Mouse (Mus musculus) CH12.LX (cell line): ENCODE results near the gene Fam20b. TPM values are rescaled to one million over a fixed set of nuclear protein-coding genes. Genes with fewer than 3 reads are reported as not detected.
A peak's percentile ranks its signal among the peaks of the same experiment; 100 is the strongest.

Source experiments
- DNase-seq: peaks from one replicate; pipeline ENCODE4 v3.0.0-alpha.2; 2013; ENCODE audit errors: extremely low read depth
- H3K27ac ChIP-seq: 2 replicates; pipeline ENCODE4 v1.5.1; 2012; ENCODE audit warnings: low read depth, mild to moderate bottlenecking, control low read depth, moderate library complexity; ENCODE audit not compliant: insufficient read depth
- H3K27me3 ChIP-seq: replicated peaks from 2 replicates; pipeline ENCODE3; 2012; ENCODE audit warnings: inconsistent platforms
- H3K36me3 ChIP-seq, 2 experiments: replicated peaks in 1 of 2; 2 replicates each; pipeline versions ENCODE3 to v1.6.1; 2012; ENCODE audit warnings: inconsistent platforms in 1 of 2, low read length in 1 of 2, mild to moderate bottlenecking in 1 of 2, mixed read lengths in 1 of 2, moderate library complexity in 1 of 2; ENCODE audit not compliant: control insufficient read depth in 1 of 2, insufficient read depth in 1 of 2
- H3K4me1 ChIP-seq, 2 experiments: 2 replicates each; pipeline ENCODE4 v1.6.1; 2012; ENCODE audit warnings: inconsistent platforms in 1 of 2, moderate library complexity in 1 of 2; ENCODE audit not compliant: insufficient read depth in 2 of 2, control insufficient read depth in 1 of 2
- H3K4me2 ChIP-seq: 2 replicates; pipeline ENCODE4 v1.6.1; 2012; ENCODE audit warnings: low read depth, mild to moderate bottlenecking, control low read depth; ENCODE audit not compliant: poor library complexity, insufficient read depth, severe bottlenecking
- H3K4me3 ChIP-seq, 3 experiments: fragments of 150-350 bp in 1 of 3; sonication (generic) in 1 of 3; replicated peaks in 1 of 3; 2 replicates each; pipeline versions ENCODE3 to v1.5.1; 2011 to 2012; ENCODE audit warnings: low read depth in 2 of 3, low read length in 2 of 3, mild to moderate bottlenecking in 2 of 3, moderate library complexity in 2 of 3, control low read depth in 1 of 3, improper control_type of control experiment in 1 of 3, inconsistent platforms in 1 of 3, mixed read lengths in 1 of 3; ENCODE audit not compliant: poor library complexity in 1 of 3
- H3K79me2 ChIP-seq: replicated peaks from 2 replicates; pipeline ENCODE4 v1.6.1; 2012; ENCODE audit warnings: mild to moderate bottlenecking, moderate library complexity; ENCODE audit not compliant: control insufficient read depth, poor library complexity, insufficient read depth, severe bottlenecking; ENCODE audit errors: extremely low read depth
- H3K9ac ChIP-seq: 2 replicates; pipeline ENCODE4 v1.6.1; 2012; ENCODE audit warnings: low read depth, mild to moderate bottlenecking, control low read depth, moderate library complexity; ENCODE audit not compliant: insufficient read depth
- H3K9me3 ChIP-seq: replicated peaks from 2 replicates; pipeline ENCODE3; 2012; ENCODE audit warnings: low read length, inconsistent platforms, mixed read lengths
- BHLHE40 ChIP-seq: IDR thresholded peaks from 2 replicates; pipeline ENCODE4 v1.6.1; 2011; ENCODE audit warnings: mild to moderate bottlenecking, low read depth, low read length, improper control_type of control experiment
- CHD1 ChIP-seq: IDR thresholded peaks from 2 replicates; pipeline ENCODE4 v1.6.1; 2012; ENCODE audit warnings: low read depth, low read length, improper control_type of control experiment, inconsistent platforms
- CHD2 ChIP-seq: IDR thresholded peaks from 2 replicates; pipeline ENCODE4 v1.6.1; 2011; ENCODE audit warnings: low read length, improper control_type of control experiment
- CTCF ChIP-seq, 2 experiments: IDR thresholded peaks in 1 of 2; conservative IDR thresholded peaks in 1 of 2; 2 replicates each; pipeline ENCODE4 v1.5.1; 2011 to 2012; ENCODE audit warnings: low read depth in 2 of 2, low read length in 2 of 2, improper control_type of control experiment in 1 of 2, inconsistent platforms in 1 of 2, mild to moderate bottlenecking in 1 of 2, moderate library complexity in 1 of 2
- E2F4 ChIP-seq: IDR thresholded peaks from 2 replicates; pipeline ENCODE4 v1.6.1; 2011; ENCODE audit warnings: low read depth, low read length, improper control_type of control experiment; ENCODE audit not compliant: insufficient replicate concordance
- ELF1 ChIP-seq: IDR thresholded peaks from 2 replicates; pipeline ENCODE4 v1.6.1; 2014; ENCODE audit warnings: low read depth, mild to moderate bottlenecking, inconsistent platforms, low read length, improper control_type of control experiment
- EP300 ChIP-seq: IDR thresholded peaks from 2 replicates; pipeline ENCODE4 v1.6.1; 2011; ENCODE audit warnings: low read length, improper control_type of control experiment
- ETS1 ChIP-seq: conservative IDR thresholded peaks from 2 replicates; pipeline ENCODE4 v1.6.1; 2012; ENCODE audit warnings: low read depth, mild to moderate bottlenecking, inconsistent platforms, low read length, improper control_type of control experiment, moderate library complexity
- GABPA ChIP-seq: IDR thresholded peaks from 2 replicates; pipeline ENCODE4 v1.6.1; 2012; ENCODE audit warnings: low read depth, low read length, improper control_type of control experiment, inconsistent platforms; ENCODE audit not compliant: insufficient replicate concordance
- HCFC1 ChIP-seq: IDR thresholded peaks from 2 replicates; pipeline ENCODE4 v1.6.1; 2012; ENCODE audit warnings: low read depth, mild to moderate bottlenecking, inconsistent platforms, low read length, improper control_type of control experiment
- IRF4 ChIP-seq: IDR thresholded peaks from 2 replicates; pipeline ENCODE4 v1.6.1; 2014; ENCODE audit warnings: low read depth, mild to moderate bottlenecking, inconsistent platforms, low read length, improper control_type of control experiment
- JUN ChIP-seq: IDR thresholded peaks from 2 replicates; pipeline ENCODE4 v1.6.1; 2011; ENCODE audit warnings: low read depth, mild to moderate bottlenecking, low read length, improper control_type of control experiment, moderate library complexity; ENCODE audit not compliant: insufficient read depth
- JUND ChIP-seq: conservative IDR thresholded peaks from 2 replicates; pipeline ENCODE4 v1.6.1; 2011; ENCODE audit warnings: low read depth, low read length, improper control_type of control experiment
- KAT2A ChIP-seq: IDR thresholded peaks from 2 replicates; pipeline ENCODE4 v1.6.1; 2012; ENCODE audit warnings: low read length, improper control_type of control experiment, inconsistent platforms; ENCODE audit not compliant: insufficient replicate concordance
- MAFK ChIP-seq: IDR thresholded peaks from 2 replicates; pipeline ENCODE4 v1.6.1; 2011; ENCODE audit warnings: low read length, improper control_type of control experiment; ENCODE audit not compliant: insufficient replicate concordance
- MAX ChIP-seq: IDR thresholded peaks from 2 replicates; pipeline ENCODE4 v1.6.1; 2011; ENCODE audit warnings: low read length, improper control_type of control experiment
- MAZ ChIP-seq: IDR thresholded peaks from 2 replicates; pipeline ENCODE4 v1.6.1; 2012; ENCODE audit warnings: low read depth, mild to moderate bottlenecking, inconsistent platforms, low read length, improper control_type of control experiment, moderate library complexity
- MEF2A ChIP-seq: IDR thresholded peaks from 2 replicates; pipeline ENCODE4 v1.6.1; 2014; ENCODE audit warnings: low read depth, mild to moderate bottlenecking, inconsistent platforms, low read length, improper control_type of control experiment, borderline replicate concordance
- MXI1 ChIP-seq: IDR thresholded peaks from 2 replicates; pipeline ENCODE4 v1.6.1; 2011; ENCODE audit warnings: mild to moderate bottlenecking, low read depth, low read length, improper control_type of control experiment
- MYC ChIP-seq: IDR thresholded peaks from 2 replicates; pipeline ENCODE4 v1.6.1; 2011; ENCODE audit warnings: low read depth, mild to moderate bottlenecking, improper control_type of control experiment, low read length
- NELFE ChIP-seq: IDR thresholded peaks from 2 replicates; pipeline ENCODE4 v1.6.1; 2011; ENCODE audit warnings: low read depth, low read length, improper control_type of control experiment
- NRF1 ChIP-seq: IDR thresholded peaks from 2 replicates; pipeline ENCODE4 v1.6.1; 2014; ENCODE audit warnings: low read depth, mild to moderate bottlenecking, inconsistent platforms, low read length, improper control_type of control experiment, moderate library complexity
- PAX5 ChIP-seq: IDR thresholded peaks from 2 replicates; pipeline ENCODE4 v1.6.1; 2012; ENCODE audit warnings: low read length, inconsistent platforms, mixed read lengths
- POLR2A ChIP-seq: IDR thresholded peaks from 2 replicates; pipeline ENCODE4 v1.6.1; 2011; ENCODE audit warnings: low read depth, mild to moderate bottlenecking, improper control_type of control experiment, low read length
- POLR2AphosphoS2 ChIP-seq: IDR thresholded peaks from 2 replicates; pipeline ENCODE4 v1.6.1; 2011; ENCODE audit warnings: low read depth, low read length, improper control_type of control experiment
- RAD21 ChIP-seq: IDR thresholded peaks from 2 replicates; pipeline ENCODE4 v1.6.1; 2011; ENCODE audit warnings: low read depth, mild to moderate bottlenecking, low read length, improper control_type of control experiment, moderate library complexity
- RCOR1 ChIP-seq: conservative IDR thresholded peaks from 2 replicates; pipeline ENCODE4 v1.6.1; 2012; ENCODE audit warnings: low read depth, mild to moderate bottlenecking, inconsistent platforms, low read length, improper control_type of control experiment
- SIN3A ChIP-seq: IDR thresholded peaks from 2 replicates; pipeline ENCODE4 v1.6.1; 2012; ENCODE audit warnings: low read length, improper control_type of control experiment, inconsistent platforms
- SMC3 ChIP-seq: IDR thresholded peaks from 2 replicates; pipeline ENCODE4 v1.6.1; 2011; ENCODE audit warnings: low read depth, low read length, improper control_type of control experiment
- TBP ChIP-seq: conservative IDR thresholded peaks from 2 replicates; pipeline ENCODE4 v1.6.1; 2011; ENCODE audit warnings: low read depth, low read length, improper control_type of control experiment
- TCF12 ChIP-seq: IDR thresholded peaks from 2 replicates; pipeline ENCODE4 v1.6.1; 2014; ENCODE audit warnings: low read depth, mild to moderate bottlenecking, inconsistent platforms, low read length, improper control_type of control experiment
- UBTF ChIP-seq: IDR thresholded peaks from 2 replicates; pipeline ENCODE4 v1.6.1; 2012; ENCODE audit warnings: low read depth, mild to moderate bottlenecking, inconsistent platforms, low read length, improper control_type of control experiment, moderate library complexity
- USF1 ChIP-seq: IDR thresholded peaks from 2 replicates; pipeline ENCODE4 v1.6.1; 2014; ENCODE audit warnings: low read depth, mild to moderate bottlenecking, inconsistent platforms, low read length, improper control_type of control experiment
- USF2 ChIP-seq: conservative IDR thresholded peaks from 2 replicates; pipeline ENCODE4 v1.6.1; 2011; ENCODE audit warnings: low read depth, low read length, improper control_type of control experiment
- ZC3H11A ChIP-seq: IDR thresholded peaks from 2 replicates; pipeline ENCODE4 v1.6.1; 2012; ENCODE audit warnings: low read depth, mild to moderate bottlenecking, inconsistent platforms, low read length, improper control_type of control experiment
- ZKSCAN1 ChIP-seq: IDR thresholded peaks from 2 replicates; pipeline ENCODE4 v1.6.1; 2012; ENCODE audit warnings: low read depth, inconsistent platforms, low read length, improper control_type of control experiment, borderline replicate concordance
- ZMIZ1 ChIP-seq: IDR thresholded peaks from 2 replicates; pipeline ENCODE4 v1.6.1; 2012; ENCODE audit warnings: low read depth, mild to moderate bottlenecking, inconsistent platforms, low read length, improper control_type of control experiment
- ZNF384 ChIP-seq: IDR thresholded peaks from 2 replicates; pipeline ENCODE4 v1.6.1; 2012; ENCODE audit warnings: low read depth, low read length, improper control_type of control experiment, inconsistent platforms
- dilution Hi-C: fragments of 300-500 bp; cut with MboI; formaldehyde crosslinking; loops from 2 replicates; pipeline ENCODE4 v1.14.3; 2020; ENCODE audit warnings: low sequenced_read_pairs; ENCODE audit not compliant: extremely low pct_unique_long_range_greater_than_20kb, extremely low pct_ligation_motif_present
- in situ Hi-C: fragments of 300-500 bp; cut with MboI; formaldehyde crosslinking; loops from 3 replicates; pipeline ENCODE4 v1.14.3; 2019; ENCODE audit warnings: low sequenced_read_pairs, low pct_ligation_motif_present, low pct_unique_long_range_greater_than_20kb, mixed read lengths
- polyA plus RNA-seq: library from polyadenylated mRNA; unstranded; fragments of >175 nt; gene quantifications from 2 replicates; pipeline ENCODE4 v1.2.1, GENCODE M21; 2012; ENCODE audit warnings: low read depth; ENCODE audit not compliant: insufficient read length
- total RNA-seq, 2 experiments: library from RNA; depleted of rRNA; stranded (reverse); fragments of 300-350 nt in 1 of 2; fragments of >200 nt in 1 of 2; gene quantifications; 2 replicates each; pipeline ENCODE4 v1.2.3; 2012 to 2014

Gene Fam20b
- total and polyA plus RNA-seq, 3 experiments: 21.2 to 26.5 (median 22.3) TPM

- peak; percentile 73 for DNase-seq
- in situ Hi-C loops: no loop called here
- Histone ChIP-seq H3K4me2 (peak overlapping the region; percentile 17), H3K9me3 (no peaks in the 10 kb centered on the region), H3K9ac (no peak overlapping the region), H3K27ac (peak overlapping the region; percentile 3; the same call in 1 of the 2 replicates), H3K36me3 (no peaks in the 10 kb centered on the region), H3K27me3 (no peaks in the 10 kb centered on the region), H3K79me2 (no peaks in the 10 kb centered on the region), H3K4me1 (peaks cover 0 to 15% of the 10 kb centered on the region in 2 experiments; a peak in 3 of 4 replicates), H3K4me3 (peak overlapping the region in 2 of 3 experiments; percentile 12 to 25)
- dilution Hi-C loops: no loop called here
- TF ChIP-seq JUND (no peak), ELF1 (no peak), SMC3 (peak; percentile 74), KAT2A (no peak), CHD2 (no peak), SIN3A (peak; percentile 48; the same call in 1 of the 2 replicates), HCFC1 (no peak), PAX5 (no peak), POLR2A (no peak), IRF4 (peak; percentile 66), USF2 (no peak), MEF2A (peak; percentile 28; the same call in 1 of the 2 replicates), RAD21 (peak; percentile 61), ZC3H11A (0 out of 2 replicates have a peak, but pooled peaks have one; percentile 12), TBP (no peak), EP300 (no peak; the same call in 1 of the 2 replicates), TCF12 (peak; percentile 44; the same call in 1 of the 2 replicates), NELFE (no peak; the same call in 1 of the 2 replicates), ETS1 (no peak), GABPA (no peak), MYC (0 out of 2 replicates have a peak, but pooled peaks have one; percentile 32), E2F4 (no peak), ZNF384 (no peak), NRF1 (no peak), BHLHE40 (no peak), UBTF (no peak), MAFK (no peak), MAX (no peak), ZMIZ1 (no peak), MAZ (peak; percentile 61; the same call in 1 of the 2 replicates), CHD1 (0 out of 2 replicates have a peak, but pooled peaks have one; percentile 74), RCOR1 (no peak), POLR2AphosphoS2 (no peak), JUN (no peak), MXI1 (0 out of 2 replicates have a peak, but pooled peaks have one; percentile 42), CTCF (conservative IDR thresholded peaks at IDR 0.05 in 1 of 2, IDR thresholded peaks at IDR 0.05 in 1 of 2; ENCODE audit: low read depth in 2 of 2, low read length in 2 of 2) (peak; percentile 49 to 82), USF1 (no peak), ZKSCAN1 (no peak)
Measured at GRCm38 (mm10) chr1:156752020-156752724, 33.3 kb upstream of the Fam20b start.
